In genomic region chr5:118008344-118008743, GRCm38 (mm10) we compare ENCODE assay signal across 13 mouse cellular contexts. TPM values are rescaled to one million over a fixed set of nuclear protein-coding genes. Genes with fewer than 3 reads are reported as not detected.
"Had no signal": no experiment of that assay in that cellular context is flagged by ENCODE, and none has a peak within 500 bp of the region (broad histone marks: within the 10 kb centered on the region; RNA-seq: fewer than 3 reads in every experiment).

No protein-coding gene starts in this region.

- DNase-seq: kidney, adult 18-20 months; kidney, adult 9 months; kidney, postnatal 14 days; kidney, postnatal 4 days; layer of hippocampus, adult 9-11 months; liver, postnatal 0 days; lung, embryonic 14.5 days; midbrain, embryonic 14.5 days; thymus, adult 18-20 months; thymus, postnatal 36 days had no signal

- ATAC-seq: liver, postnatal 0 days; lung, postnatal 0 days had no signal

RNA-seq across cellular contexts. Expression of gene Tesc, which starts 19.2 kb away (rescaled TPM):
- total RNA-seq: megakaryocyte-erythroid progenitor cell, adult 5-6 weeks had no signal
- polyA plus RNA-seq: macrophage had no signal
